Mouse (Mus musculus): ENCODE measurements around the gene Slbp.

Gene Slbp

GRCm38 (mm10) chr5:33681611-33682388 lies 29.4 kb upstream of the Slbp start:
- no peak for DNase-seq (ENCODE audit: extremely low read depth, low read depth, low spot score)

- no peak for DNase-seq (ENCODE audit: extremely low read depth, low read depth, low spot score)
Observed at GRCm38 (mm10) chr5:33681044-33681443, 28.7 kb upstream of the Slbp start.

- DNase-seq (ENCODE audit: extremely low read depth, low read depth, low spot score), result no peak
Observed at GRCm38 (mm10) chr5:33678244-33678643, 25.9 kb upstream of the Slbp start.

- DNase-seq (ENCODE audit: extremely low read depth, low read depth, low spot score), result no peak
Observed at GRCm38 (mm10) chr5:33675964-33676363, 23.6 kb upstream of the Slbp start.

- DNase-seq (ENCODE audit: extremely low read depth, low read depth, low spot score), result no peak
Observed at GRCm38 (mm10) chr5:33674439-33674838, 22.1 kb upstream of the Slbp start.

GRCm38 (mm10) chr5:33671659-33672058 lies 19.3 kb upstream of the Slbp start:
- DNase-seq (ENCODE audit: extremely low read depth, low read depth, low spot score), result no peak

- DNase-seq (ENCODE audit: extremely low read depth, low read depth, low spot score), result no peak
Observed at GRCm38 (mm10) chr5:33668223-33668622, 15.8 kb upstream of the Slbp start.

GRCm38 (mm10) chr5:33658664-33659050 lies 6.3 kb upstream of the Slbp start:
- DNase-seq (ENCODE audit: extremely low read depth, low read depth, low spot score), result no peak

GRCm38 (mm10) chr5:33657787-33658663 lies 5.7 kb upstream of the Slbp start, which contains the start of the genes Tacc3 and Tmem129:
Gene Tacc3, plus strand, starts transcription at chr5:33658128.
Gene Tmem129, minus strand, starts transcription at chr5:33658416.
- DNase-seq (ENCODE audit: extremely low read depth, low read depth, low spot score), result peak; percentile 86

GRCm38 (mm10) chr5:33657251-33657786 lies 4.9 kb upstream of the Slbp start:
- DNase-seq (ENCODE audit: extremely low read depth, low read depth, low spot score), result no peak

- no peak for DNase-seq (ENCODE audit: extremely low read depth, low read depth, low spot score)
Observed at GRCm38 (mm10) chr5:33656739-33657138, 4.4 kb upstream of the Slbp start.

- no peak for DNase-seq (ENCODE audit: extremely low read depth, low read depth, low spot score)
Observed at GRCm38 (mm10) chr5:33655251-33655840, 3.0 kb upstream of the Slbp start.

GRCm38 (mm10) chr5:33654424-33654823 lies 2.0 kb upstream of the Slbp start:
- no peak for DNase-seq (ENCODE audit: extremely low read depth, low read depth, low spot score)

- no peak for DNase-seq (ENCODE audit: extremely low read depth, low read depth, low spot score)
Observed at GRCm38 (mm10) chr5:33652783-33653173, 404 bp upstream of the Slbp start.

- DNase-seq (ENCODE audit: extremely low read depth, low read depth, low spot score), result no peak
Observed at GRCm38 (mm10) chr5:33651541-33651920, 843 bp downstream of the Slbp start.

GRCm38 (mm10) chr5:33651017-33651416 lies 1.4 kb downstream of the Slbp start:
- no peak for DNase-seq (ENCODE audit: extremely low read depth, low read depth, low spot score)

GRCm38 (mm10) chr5:33640652-33641051 lies 11.7 kb downstream of the Slbp start:
- DNase-seq (ENCODE audit: extremely low read depth, low read depth, low spot score), result no peak

GRCm38 (mm10) chr5:33638826-33639225 lies 13.5 kb downstream of the Slbp start:
- no peak for DNase-seq (ENCODE audit: extremely low read depth, low read depth, low spot score)

- DNase-seq (ENCODE audit: extremely low read depth, low read depth, low spot score), result no peak
Observed at GRCm38 (mm10) chr5:33637606-33638350, 14.6 kb downstream of the Slbp start.

GRCm38 (mm10) chr5:33635361-33635760 lies 17.0 kb downstream of the Slbp start:
- no peak for DNase-seq (ENCODE audit: extremely low read depth, low read depth, low spot score)

GRCm38 (mm10) chr5:33632526-33632925 lies 19.8 kb downstream of the Slbp start:
- DNase-seq (ENCODE audit: extremely low read depth, low read depth, low spot score), result no peak

Data from fat pad, adult 2 months (tissue).